Mouse (Mus musculus) R1 (cell line): ENCODE results near the gene Nuak1.

Experiments
- DNase-seq: peaks from one replicate; pipeline ENCODE4 v3.0.0-alpha.2; 2018; ENCODE audit warnings: low read depth, low spot score

Gene Nuak1

GRCm38 (mm10) chr10:84411122-84412105 is 29.0 kb downstream of the Nuak1 start:
- DNase-seq: no peak

GRCm38 (mm10) chr10:84408965-84409660 is 31.3 kb downstream of the Nuak1 start:
- no peak for DNase-seq

- DNase-seq: peak; percentile 21
These were observed 35.1 kb downstream of the Nuak1 start for GRCm38 (mm10) chr10:84405135-84405776.

GRCm38 (mm10) chr10:84401907-84402371 is 38.5 kb downstream of the Nuak1 start:
- DNase-seq: no peak

- no peak for DNase-seq
These were observed 39.2 kb downstream of the Nuak1 start for GRCm38 (mm10) chr10:84401189-84401588.

- DNase-seq: no peak
These were observed 40.2 kb downstream of the Nuak1 start for GRCm38 (mm10) chr10:84400037-84400681.

GRCm38 (mm10) chr10:84397276-84397675 is 43.1 kb downstream of the Nuak1 start:
- no peak for DNase-seq

GRCm38 (mm10) chr10:84395885-84396659 is 44.3 kb downstream of the Nuak1 start:
- no peak for DNase-seq

GRCm38 (mm10) chr10:84395259-84395658 is 45.1 kb downstream of the Nuak1 start:
- DNase-seq: no peak

GRCm38 (mm10) chr10:84393881-84394280 is 46.5 kb downstream of the Nuak1 start:
- no peak for DNase-seq

- no peak for DNase-seq
These were observed 47.0 kb downstream of the Nuak1 start for GRCm38 (mm10) chr10:84393405-84393804.

GRCm38 (mm10) chr10:84392723-84393081 is 47.7 kb downstream of the Nuak1 start:
- no peak for DNase-seq

GRCm38 (mm10) chr10:84392027-84392722 is 48.2 kb downstream of the Nuak1 start:
- DNase-seq: peak; percentile 69

GRCm38 (mm10) chr10:84389707-84390106 is 50.7 kb downstream of the Nuak1 start:
- peak; percentile 72 for DNase-seq

- DNase-seq: peak; percentile 41
These were observed 51.8 kb downstream of the Nuak1 start for GRCm38 (mm10) chr10:84388357-84389141.

GRCm38 (mm10) chr10:84387338-84387737 is 53.1 kb downstream of the Nuak1 start:
- DNase-seq: no peak

- DNase-seq: no peak
These were observed 53.7 kb downstream of the Nuak1 start for GRCm38 (mm10) chr10:84386625-84387242.

GRCm38 (mm10) chr10:84386214-84386613 is 54.2 kb downstream of the Nuak1 start:
- peak; percentile 54 for DNase-seq

- no peak for DNase-seq
These were observed 55.6 kb downstream of the Nuak1 start for GRCm38 (mm10) chr10:84384761-84385160.
